Mouse (Mus musculus): ENCODE measurements around the gene Nab2. TPM values are rescaled to one million over a fixed set of nuclear protein-coding genes. Genes with fewer than 3 reads are reported as not detected.

Nab2 gene
- polyA plus RNA-seq, 1 experiment from 2014 or later: 9.2 TPM

DNA sequence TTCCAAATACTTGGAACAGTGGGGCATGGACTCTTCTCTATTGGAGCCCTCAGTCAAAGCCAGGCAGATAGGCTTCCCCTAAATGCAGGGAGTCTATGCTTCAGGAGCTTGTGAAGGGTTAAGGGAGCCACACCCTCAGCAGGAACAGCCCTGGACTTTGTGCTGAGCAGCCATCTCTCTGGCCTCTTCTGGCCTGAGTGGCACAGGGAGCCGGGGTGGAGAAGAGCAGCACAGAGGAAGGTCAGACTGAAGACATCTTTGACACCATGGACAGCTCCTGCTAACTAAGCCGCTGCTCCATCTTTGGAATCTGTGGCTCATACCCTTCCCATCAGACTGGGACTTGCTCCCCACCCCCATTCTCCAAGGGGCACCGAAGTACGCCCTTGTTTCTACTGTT lies 34.9 kb upstream of the Nab2 start:
- Histone ChIP-seq H3K4me3 (ENCODE audit: low read depth, low read length) (no peak overlapping the region), H3K36me3 (ENCODE audit: control insufficient read depth, insufficient read depth, low read length) (peaks cover 4% of the 10 kb centered on the region; the same call in 1 of the 2 replicates), H3K27me3 (ENCODE audit: control insufficient read depth, insufficient read depth, low read length) (no peaks in the 10 kb centered on the region), H3K9me3 (ENCODE audit: control insufficient read depth, low read depth, low read length) (no peaks in the 10 kb centered on the region), H3K27ac (ENCODE audit: low read length) (no peak overlapping the region), H3K9ac (replicated peaks; ENCODE audit: low read depth, low read length) (no peak overlapping the region), H3K4me2 (replicated peaks; ENCODE audit: low read depth, low read length) (no peak overlapping the region), H3K4me1 (ENCODE audit: control insufficient read depth, insufficient read depth, low read length) (0 out of 2 replicates have a peak, but pooled peaks cover 3% of the 10 kb centered on the region)
- ATAC-seq (ENCODE audit: insufficient number of reproducible peaks, insufficient read depth, low FRiP score, low read depth): 0 out of 2 replicates have a peak, but pooled peaks have one; percentile 48
- WGBS: 37% methylated on average over 4 of the region's 4 CpGs

GRCm38 (mm10) chr10:127698966-127699365 lies 30.6 kb upstream of the Nab2 start:
- Histone ChIP-seq H3K4me3 (ENCODE audit: low read depth, low read length) (no peak overlapping the region), H3K27me3 (ENCODE audit: control insufficient read depth, insufficient read depth, low read length) (no peaks in the 10 kb centered on the region), H3K36me3 (ENCODE audit: control insufficient read depth, insufficient read depth, low read length) (peaks cover 10% of the 10 kb centered on the region; the same call in 1 of the 2 replicates), H3K4me1 (ENCODE audit: control insufficient read depth, insufficient read depth, low read length) (no peaks in the 10 kb centered on the region), H3K9ac (replicated peaks; ENCODE audit: low read depth, low read length) (no peak overlapping the region), H3K27ac (ENCODE audit: low read length) (no peak overlapping the region), H3K4me2 (replicated peaks; ENCODE audit: low read depth, low read length) (no peak overlapping the region), H3K9me3 (ENCODE audit: control insufficient read depth, low read depth, low read length) (no peaks in the 10 kb centered on the region)
- WGBS: 91% methylated on average over 7 of the region's 7 CpGs
- no peak for ATAC-seq (ENCODE audit: insufficient number of reproducible peaks, insufficient read depth, low FRiP score, low read depth)

DNA sequence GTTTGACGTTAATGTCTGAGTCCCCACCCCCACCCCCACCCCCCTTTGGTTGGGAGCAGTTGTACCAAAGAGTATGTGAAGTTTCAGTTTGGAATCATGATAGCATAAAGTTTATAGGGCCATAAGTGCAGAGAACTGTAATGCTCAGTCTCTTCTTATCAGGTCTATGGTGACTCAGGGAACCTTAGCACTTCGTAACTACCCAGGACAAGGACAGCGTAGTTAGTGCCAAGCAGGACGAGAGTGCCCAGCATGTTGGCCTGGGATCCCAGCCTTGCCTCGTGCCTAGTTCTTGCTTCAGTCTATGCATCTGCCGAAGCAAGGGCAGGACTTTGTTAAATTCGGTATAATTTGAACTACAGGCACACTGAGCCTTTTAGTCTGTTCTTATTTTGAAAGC lies 27.4 kb upstream of the Nab2 start:
- Histone ChIP-seq H3K4me1 (ENCODE audit: control insufficient read depth, insufficient read depth, low read length) (no peaks in the 10 kb centered on the region), H3K9me3 (ENCODE audit: control insufficient read depth, low read depth, low read length) (no peaks in the 10 kb centered on the region), H3K27me3 (ENCODE audit: control insufficient read depth, insufficient read depth, low read length) (no peaks in the 10 kb centered on the region), H3K4me3 (ENCODE audit: low read depth, low read length) (no peak overlapping the region), H3K36me3 (ENCODE audit: control insufficient read depth, insufficient read depth, low read length) (peaks cover 17% of the 10 kb centered on the region; the same call in 1 of the 2 replicates), H3K4me2 (replicated peaks; ENCODE audit: low read depth, low read length) (no peak overlapping the region), H3K27ac (ENCODE audit: low read length) (no peak overlapping the region), H3K9ac (replicated peaks; ENCODE audit: low read depth, low read length) (no peak overlapping the region)
- 94% methylated on average over 7 of the region's 7 CpGs for WGBS
- no peak for ATAC-seq (ENCODE audit: insufficient number of reproducible peaks, insufficient read depth, low FRiP score, low read depth)

DNA sequence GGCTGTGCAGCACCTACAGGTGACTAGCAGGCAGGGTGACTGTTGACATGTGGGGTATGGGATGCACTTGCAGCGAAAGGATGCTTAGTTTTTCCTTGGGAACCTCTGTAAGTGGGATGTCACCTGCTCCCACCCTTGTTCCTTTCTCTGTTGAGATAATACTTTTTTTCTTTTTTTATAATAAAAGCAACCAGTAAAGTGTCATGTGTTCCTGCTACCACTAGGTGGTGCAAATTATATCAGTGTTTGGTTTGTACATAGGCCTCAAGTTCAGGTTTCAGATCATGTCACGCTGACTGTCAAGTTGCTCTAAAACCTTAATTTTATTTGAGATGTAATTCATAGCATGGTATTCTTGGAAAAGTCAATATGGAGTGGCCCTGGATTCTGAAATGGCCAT lies 26.3 kb upstream of the Nab2 start:
- Histone ChIP-seq H3K4me1 (ENCODE audit: control insufficient read depth, insufficient read depth, low read length) (no peaks in the 10 kb centered on the region), H3K4me3 (ENCODE audit: low read depth, low read length) (no peak overlapping the region), H3K4me2 (replicated peaks; ENCODE audit: low read depth, low read length) (no peak overlapping the region), H3K9ac (replicated peaks; ENCODE audit: low read depth, low read length) (no peak overlapping the region), H3K36me3 (ENCODE audit: control insufficient read depth, insufficient read depth, low read length) (peaks cover 15% of the 10 kb centered on the region; the same call in 1 of the 2 replicates), H3K27ac (ENCODE audit: low read length) (no peak overlapping the region), H3K9me3 (ENCODE audit: control insufficient read depth, low read depth, low read length) (no peaks in the 10 kb centered on the region), H3K27me3 (ENCODE audit: control insufficient read depth, insufficient read depth, low read length) (no peaks in the 10 kb centered on the region)
- WGBS: 54% methylated on average over 2 of the region's 2 CpGs
- no peak for ATAC-seq (ENCODE audit: insufficient number of reproducible peaks, insufficient read depth, low FRiP score, low read depth)

DNA sequence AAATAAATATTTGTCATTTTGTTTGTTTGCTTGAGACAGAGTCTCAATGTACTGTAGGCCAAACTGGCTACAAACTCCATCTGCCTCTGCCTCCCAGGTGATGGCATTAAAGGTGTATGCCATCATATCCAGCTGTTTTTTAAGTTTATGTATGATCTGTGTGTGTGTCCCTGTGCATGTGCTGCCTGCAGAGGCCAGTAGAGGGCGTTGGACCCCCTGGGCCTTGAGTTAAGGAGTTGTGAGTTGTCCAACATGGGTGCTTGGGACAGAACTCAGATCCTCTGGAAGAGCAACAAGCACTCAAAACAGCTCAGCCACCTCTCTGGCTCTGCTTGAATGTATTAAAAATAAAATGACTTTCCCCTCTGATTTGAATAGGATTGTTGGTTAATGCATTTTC lies 22.7 kb upstream of the Nab2 start:
- H3K36me3 ChIP-seq (ENCODE audit: control insufficient read depth, insufficient read depth, low read length): peaks cover 9% of the 10 kb centered on the region; the same call in 1 of the 2 replicates

GRCm38 (mm10) chr10:127682886-127683285 lies 14.5 kb upstream of the Nab2 start:
- no peak overlapping the region for H3K27ac ChIP-seq (ENCODE audit: low read length)
- no peaks in the 10 kb centered on the region; the same call in 1 of the 2 replicates for H3K4me1 ChIP-seq (ENCODE audit: control insufficient read depth, insufficient read depth, low read length)
- no peak overlapping the region for H3K9ac ChIP-seq (replicated peaks; ENCODE audit: low read depth, low read length)
- 84% methylated on average over 6 of the region's 6 CpGs for WGBS
- no peak overlapping the region for H3K4me3 ChIP-seq (ENCODE audit: low read depth, low read length)
- no peaks in the 10 kb centered on the region for H3K36me3 ChIP-seq (ENCODE audit: control insufficient read depth, insufficient read depth, low read length)
- no peak for ATAC-seq (ENCODE audit: insufficient number of reproducible peaks, insufficient read depth, low FRiP score, low read depth)
- H3K9me3 ChIP-seq (ENCODE audit: control insufficient read depth, low read depth, low read length): no peaks in the 10 kb centered on the region
- no peak overlapping the region for H3K4me2 ChIP-seq (replicated peaks; ENCODE audit: low read depth, low read length)
- H3K27me3 ChIP-seq (ENCODE audit: control insufficient read depth, insufficient read depth, low read length): no peaks in the 10 kb centered on the region

More for the DNA sequence above, 22.7 kb upstream of the Nab2 start:
- Histone ChIP-seq H3K9ac (replicated peaks; ENCODE audit: low read depth, low read length) (no peak overlapping the region), H3K27me3 (ENCODE audit: control insufficient read depth, insufficient read depth, low read length) (no peaks in the 10 kb centered on the region), H3K27ac (ENCODE audit: low read length) (no peak overlapping the region), H3K4me2 (replicated peaks; ENCODE audit: low read depth, low read length) (no peak overlapping the region), H3K4me1 (ENCODE audit: control insufficient read depth, insufficient read depth, low read length) (no peaks in the 10 kb centered on the region), H3K9me3 (ENCODE audit: control insufficient read depth, low read depth, low read length) (no peaks in the 10 kb centered on the region), H3K4me3 (ENCODE audit: low read depth, low read length) (no peak overlapping the region)
- WGBS: 14% methylated on average over 1 of the region's 1 CpGs
- no peak for ATAC-seq (ENCODE audit: insufficient number of reproducible peaks, insufficient read depth, low FRiP score, low read depth)

DNA sequence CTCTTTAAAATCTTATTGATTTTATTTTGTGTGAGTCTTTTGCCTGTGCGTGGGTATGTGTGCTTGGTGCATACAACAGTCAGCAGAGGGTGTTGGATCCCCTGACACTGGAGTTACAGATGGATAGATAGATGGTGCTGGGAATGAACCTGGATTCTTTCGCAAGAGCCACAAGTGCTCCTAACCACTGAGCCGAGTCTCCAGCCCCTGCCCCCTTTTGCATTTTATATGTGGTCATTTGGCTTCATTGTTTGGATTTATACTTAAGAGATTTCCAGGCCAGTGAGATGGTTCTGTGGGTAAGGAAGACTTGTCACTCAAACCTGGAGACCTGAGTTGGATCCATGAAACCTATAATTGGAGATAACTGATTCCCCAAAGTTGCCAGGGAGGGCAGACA lies 11.5 kb upstream of the Nab2 start:
- no peaks in the 10 kb centered on the region for H3K27me3 ChIP-seq (ENCODE audit: control insufficient read depth, insufficient read depth, low read length)
- no peaks in the 10 kb centered on the region for H3K9me3 ChIP-seq (ENCODE audit: control insufficient read depth, low read depth, low read length)
- WGBS: 84% methylated on average over 3 of the region's 3 CpGs
- no peak for ATAC-seq (ENCODE audit: insufficient number of reproducible peaks, insufficient read depth, low FRiP score, low read depth)
- no peak overlapping the region for H3K4me3 ChIP-seq (ENCODE audit: low read depth, low read length)
- no peaks in the 10 kb centered on the region; the same call in 1 of the 2 replicates for H3K4me1 ChIP-seq (ENCODE audit: control insufficient read depth, insufficient read depth, low read length)
- H3K36me3 ChIP-seq (ENCODE audit: control insufficient read depth, insufficient read depth, low read length): no peaks in the 10 kb centered on the region
- no peak overlapping the region for H3K9ac ChIP-seq (replicated peaks; ENCODE audit: low read depth, low read length)
- H3K27ac ChIP-seq (ENCODE audit: low read length): no peak overlapping the region
- no peak overlapping the region for H3K4me2 ChIP-seq (replicated peaks; ENCODE audit: low read depth, low read length)

- H3K27me3 ChIP-seq (ENCODE audit: control insufficient read depth, insufficient read depth, low read length): no peaks in the 10 kb centered on the region
- ATAC-seq (ENCODE audit: insufficient number of reproducible peaks, insufficient read depth, low FRiP score, low read depth): no peak
- no peaks in the 10 kb centered on the region; the same call in 1 of the 2 replicates for H3K4me1 ChIP-seq (ENCODE audit: control insufficient read depth, insufficient read depth, low read length)
- WGBS: 77% methylated on average over 1 of the region's 1 CpGs
- no peak overlapping the region for H3K27ac ChIP-seq (ENCODE audit: low read length)
- H3K4me3 ChIP-seq (ENCODE audit: low read depth, low read length): no peak overlapping the region
- no peak overlapping the region for H3K9ac ChIP-seq (replicated peaks; ENCODE audit: low read depth, low read length)
- H3K4me2 ChIP-seq (replicated peaks; ENCODE audit: low read depth, low read length): no peak overlapping the region
- H3K36me3 ChIP-seq (ENCODE audit: control insufficient read depth, insufficient read depth, low read length): no peaks in the 10 kb centered on the region
- H3K9me3 ChIP-seq (ENCODE audit: control insufficient read depth, low read depth, low read length): no peaks in the 10 kb centered on the region
Observed at GRCm38 (mm10) chr10:127679208-127679607, 10.8 kb upstream of the Nab2 start.

Measured in stomach, embryonic 14.5 days (tissue).